Mouse (Mus musculus) limb, embryonic 13.5 days (tissue): ENCODE measurements around the gene Cd4. TPM values are rescaled to one million over a fixed set of nuclear protein-coding genes. Genes with fewer than 3 reads are reported as not detected.

Experiments
- ATAC-seq: fragments of 200-750 bp; cut with Nextera tagmentation; 2 replicates; pipeline ENCODE4 v1.8.0; 2017; ENCODE audit warnings: low read depth, moderate number of reproducible peaks, moderate TSS enrichment; ENCODE audit not compliant: low FRiP score
- H3K27ac ChIP-seq: fragments of 300-500 bp; sonication (generic); 2 replicates; pipeline ENCODE4 v1.5.1; 2015; ENCODE audit warnings: inconsistent platforms, mild to moderate bottlenecking, moderate library complexity
- H3K27me3 ChIP-seq: fragments of 300-500 bp; sonication (generic); 2 replicates; pipeline ENCODE4 v1.6.1; 2015; ENCODE audit warnings: mild to moderate bottlenecking, inconsistent platforms
- H3K36me3 ChIP-seq: fragments of 300-500 bp; sonication (generic); 2 replicates; pipeline ENCODE4 v1.6.1; 2015; ENCODE audit warnings: inconsistent platforms, mild to moderate bottlenecking, moderate library complexity
- H3K4me1 ChIP-seq: fragments of 300-500 bp; sonication (generic); 2 replicates; pipeline ENCODE4 v1.6.1; 2015; ENCODE audit warnings: inconsistent platforms
- H3K4me2 ChIP-seq: fragments of 300-500 bp; sonication (generic); replicated peaks from 2 replicates; pipeline ENCODE4 v1.6.1; 2015; ENCODE audit warnings: inconsistent platforms, mild to moderate bottlenecking, moderate library complexity
- H3K4me3 ChIP-seq: fragments of 300-500 bp; sonication (generic); 2 replicates; pipeline ENCODE4 v1.5.1; 2015; ENCODE audit warnings: moderate library complexity, mild to moderate bottlenecking, inconsistent platforms
- H3K9ac ChIP-seq: fragments of 300-500 bp; sonication (generic); 2 replicates; pipeline ENCODE4 v1.6.1; 2015; ENCODE audit warnings: mild to moderate bottlenecking, inconsistent platforms
- H3K9me3 ChIP-seq: fragments of 300-500 bp; sonication (generic); 2 replicates; pipeline ENCODE4 v1.6.1; 2016; ENCODE audit warnings: inconsistent platforms
- WGBS: fragments of 180-500 bp; shearing (Covaris S2); methylation state at CpG from one replicate; pipeline ENCODE4 v1.1.7; 2015; 5-methylcytosine and 5-hydroxymethylcytosine counted together
- polyA plus RNA-seq: library from polyadenylated mRNA; unstranded; fragments of >200 nt; fragmentation: Nextera tagmentation; extraction: Ambion mirVana; gene quantifications from 2 replicates; pipeline ENCODE4 v1.2.1, GENCODE M21; 2015

The Cd4 gene
- polyA plus RNA-seq, 1 experiment from 2014 or later = 0.04 TPM

GRCm38 (mm10) chr6:124865766-124866362 lies 22.2 kb downstream of the Cd4 start:
- peaks cover 43% of the 10 kb centered on the region for H3K4me1 ChIP-seq
- H3K9ac ChIP-seq = peak overlapping the region; percentile 51

GRCm38 (mm10) chr6:124863658-124864298 lies 24.2 kb downstream of the Cd4 start, which contains the start of gene Gpr162:
Gene Gpr162, minus strand, starts transcription at chr6:124863983.
- peak; percentile 73 for ATAC-seq
- Histone ChIP-seq H3K27me3 (peaks cover 15% of the 10 kb centered on the region), H3K27ac (peak within 1 kb of the TSS; percentile 15; the same call in 1 of the 2 replicates), H3K36me3 (no peaks in the 10 kb centered on the region), H3K4me2 (peak within 1 kb of the TSS; percentile 88), H3K4me1 (peaks cover 59% of the 10 kb centered on the region), H3K9ac (peak within 1 kb of the TSS; percentile 75), H3K9me3 (no peaks in the 10 kb centered on the region), H3K4me3 (peak within 1 kb of the TSS; percentile 59)
- WGBS = under 1% methylated on average over 41 of the region's 43 CpGs

More at GRCm38 (mm10) chr6:124865766-124866362, 22.2 kb downstream of the Cd4 start:
- no peak overlapping the region; the same call in 1 of the 2 replicates for H3K27ac ChIP-seq
- 30% methylated on average over 18 of the region's 18 CpGs for WGBS
- H3K36me3 ChIP-seq = no peaks in the 10 kb centered on the region
- H3K27me3 ChIP-seq = peaks cover 13% of the 10 kb centered on the region
- no peak for ATAC-seq
- no peaks in the 10 kb centered on the region for H3K9me3 ChIP-seq
- H3K4me2 ChIP-seq = no peak overlapping the region
- H3K4me3 ChIP-seq = no peak overlapping the region

DNA sequence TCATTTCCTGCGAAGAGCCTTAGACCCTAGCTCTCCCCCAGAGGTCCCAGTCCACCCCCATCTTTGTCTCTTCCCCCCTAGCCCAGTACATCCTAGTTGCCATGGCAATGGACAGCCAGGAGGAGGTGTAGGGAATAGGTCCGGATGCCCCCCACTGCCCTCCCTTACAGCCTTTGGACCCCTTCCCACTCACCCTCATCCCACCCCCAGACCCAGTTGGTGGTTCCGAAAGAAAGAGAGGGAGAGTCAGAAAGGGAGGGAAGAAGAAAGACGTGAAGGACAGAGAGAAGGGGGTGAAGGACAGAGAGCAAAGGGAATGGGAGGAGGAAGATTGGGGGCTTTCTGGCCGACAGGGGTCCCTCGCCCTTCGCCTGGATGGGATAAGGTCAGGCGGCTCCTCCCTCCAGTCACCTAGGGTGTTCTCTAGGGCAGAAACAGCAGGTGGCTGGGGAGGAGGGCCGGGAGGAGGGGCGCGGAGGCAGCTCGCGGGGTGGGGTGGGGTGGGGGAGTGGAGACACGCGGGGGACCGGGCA lies 24.8 kb downstream of the Cd4 start:
- 2% methylated on average over 11 of the region's 16 CpGs for WGBS
- Histone ChIP-seq H3K9ac (peak overlapping the region; percentile 75), H3K27ac (no peak overlapping the region; the same call in 1 of the 2 replicates), H3K9me3 (no peaks in the 10 kb centered on the region), H3K4me2 (peak overlapping the region; percentile 88), H3K36me3 (no peaks in the 10 kb centered on the region), H3K4me3 (peak overlapping the region; percentile 59), H3K4me1 (peaks cover 65% of the 10 kb centered on the region), H3K27me3 (peaks cover 17% of the 10 kb centered on the region)
- peak; percentile 1; the same call in 1 of the 2 replicates for ATAC-seq

GRCm38 (mm10) chr6:124862406-124863124 lies 25.5 kb downstream of the Cd4 start:
- peak overlapping the region; percentile 59 for H3K4me3 ChIP-seq
- WGBS = 15% methylated on average over 8 of the region's 8 CpGs
- H3K36me3 ChIP-seq = no peaks in the 10 kb centered on the region
- peak overlapping the region; percentile 75 for H3K9ac ChIP-seq
- peaks cover 13% of the 10 kb centered on the region for H3K27me3 ChIP-seq
- H3K4me2 ChIP-seq = peak overlapping the region; percentile 88
- no peak overlapping the region; the same call in 1 of the 2 replicates for H3K27ac ChIP-seq
- no peak for ATAC-seq
- peaks cover 70% of the 10 kb centered on the region for H3K4me1 ChIP-seq
- H3K9me3 ChIP-seq = no peaks in the 10 kb centered on the region

- Histone ChIP-seq H3K9me3 (no peaks in the 10 kb centered on the region), H3K9ac (no peak overlapping the region; the same call in 1 of the 2 replicates), H3K36me3 (no peaks in the 10 kb centered on the region), H3K27ac (no peak overlapping the region), H3K27me3 (peaks cover 13% of the 10 kb centered on the region), H3K4me2 (no peak overlapping the region), H3K4me3 (no peak overlapping the region), H3K4me1 (peaks cover 70% of the 10 kb centered on the region)
- no peak for ATAC-seq
- 32% methylated on average over 3 of the region's 3 CpGs for WGBS
Measured at GRCm38 (mm10) chr6:124861802-124862201, 26.2 kb downstream of the Cd4 start.

- H3K4me3 ChIP-seq = no peak overlapping the region
- no peak overlapping the region for H3K4me2 ChIP-seq
- no peak overlapping the region; the same call in 1 of the 2 replicates for H3K9ac ChIP-seq
- H3K27ac ChIP-seq = no peak overlapping the region
- 82% methylated on average over 19 of the region's 19 CpGs for WGBS
- H3K9me3 ChIP-seq = no peaks in the 10 kb centered on the region
- no peak for ATAC-seq
- H3K27me3 ChIP-seq = peaks cover 13% of the 10 kb centered on the region
- peaks cover 70% of the 10 kb centered on the region for H3K4me1 ChIP-seq
- H3K36me3 ChIP-seq = no peaks in the 10 kb centered on the region
Measured at GRCm38 (mm10) chr6:124861266-124861665, 26.8 kb downstream of the Cd4 start.

- WGBS = 87% methylated on average over 9 of the region's 9 CpGs
- Histone ChIP-seq H3K4me3 (no peak overlapping the region), H3K9ac (no peak overlapping the region), H3K4me1 (peaks cover 69% of the 10 kb centered on the region), H3K36me3 (peaks cover 3% of the 10 kb centered on the region), H3K4me2 (no peak overlapping the region), H3K27ac (no peak overlapping the region), H3K27me3 (peaks cover 13% of the 10 kb centered on the region), H3K9me3 (no peaks in the 10 kb centered on the region)
- ATAC-seq = no peak
Measured at GRCm38 (mm10) chr6:124860511-124860910, 27.5 kb downstream of the Cd4 start.

DNA sequence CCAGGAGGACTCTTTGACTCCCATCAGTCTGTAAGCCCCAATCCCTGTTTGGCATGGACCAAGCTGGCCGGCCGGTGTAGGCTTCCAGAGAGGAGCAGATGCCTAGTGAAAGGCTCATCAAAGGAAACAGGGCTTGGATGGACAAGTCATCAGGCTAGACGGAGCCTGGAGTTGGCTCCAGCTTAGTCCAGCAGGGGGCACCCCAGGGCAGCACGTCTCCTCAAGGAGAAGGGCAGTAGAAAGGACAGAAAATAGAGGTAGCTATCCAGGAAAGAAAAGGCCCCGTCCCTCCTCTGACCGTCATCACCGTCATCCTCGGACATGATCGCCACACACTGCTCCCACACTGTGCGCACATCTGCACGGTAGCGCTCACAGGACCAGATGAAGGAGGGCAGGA lies 28.3 kb downstream of the Cd4 start:
- Histone ChIP-seq H3K4me2 (peak overlapping the region; percentile 25), H3K4me3 (0 out of 2 replicates have a peak overlapping the region, but pooled peaks have one; percentile 7), H3K4me1 (peaks cover 68% of the 10 kb centered on the region), H3K27ac (0 out of 2 replicates have a peak overlapping the region, but pooled peaks have one; percentile 28), H3K27me3 (peaks cover 7% of the 10 kb centered on the region; the same call in 1 of the 2 replicates), H3K9me3 (no peaks in the 10 kb centered on the region), H3K36me3 (peaks cover 8% of the 10 kb centered on the region), H3K9ac (peak overlapping the region; percentile 53; the same call in 1 of the 2 replicates)
- WGBS = 10% methylated on average over 12 of the region's 12 CpGs
- no peak for ATAC-seq

DNA sequence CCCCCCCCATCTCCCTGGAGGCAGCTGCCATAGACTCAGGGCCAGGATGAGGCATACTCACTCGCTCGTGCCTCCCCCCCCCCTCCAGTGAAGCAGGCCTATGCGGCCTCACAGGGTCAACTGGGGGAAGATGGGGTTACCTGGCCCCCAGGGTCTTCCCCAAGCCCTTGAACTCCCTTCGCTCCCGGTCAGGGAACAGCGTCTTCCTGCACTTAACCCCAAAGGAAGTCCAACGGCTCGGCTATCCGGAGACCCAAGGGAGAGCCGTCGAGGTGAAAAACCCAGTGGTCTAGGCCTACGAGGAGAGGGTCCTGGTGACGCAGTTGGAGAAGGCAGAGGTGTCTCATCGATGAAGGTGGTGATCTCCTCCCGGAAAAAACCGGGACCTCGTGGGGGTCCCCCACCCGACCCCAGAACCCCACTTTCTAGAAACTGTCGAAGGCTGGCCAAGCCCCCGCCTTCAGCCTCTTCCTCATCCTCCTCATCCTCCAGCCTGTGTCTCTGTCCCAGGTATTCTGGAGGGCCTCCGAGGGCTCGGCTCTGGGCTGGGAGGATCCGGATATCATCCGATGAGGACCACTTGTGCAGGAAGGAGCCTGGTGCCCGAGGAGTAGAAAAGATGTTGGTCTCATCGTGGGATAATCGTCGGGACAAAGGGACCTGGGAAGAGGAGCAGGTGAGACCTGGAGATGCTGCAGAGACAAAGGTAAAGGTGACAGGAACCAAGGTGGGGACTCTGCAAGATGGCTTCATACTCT lies 29.3 kb downstream of the Cd4 start:
- whole genome bisulfite sequencing = 73% methylated on average over 27 of the region's 28 CpGs
- ATAC-seq = no peak
- Histone ChIP-seq H3K4me1 (peaks cover 60% of the 10 kb centered on the region), H3K36me3 (peaks cover 17% of the 10 kb centered on the region), H3K27ac (peak overlapping the region; percentile 100; the same call in 1 of the 2 replicates), H3K9ac (peak overlapping the region; percentile 99), H3K4me2 (peak overlapping the region; percentile 69), H3K9me3 (no peaks in the 10 kb centered on the region), H3K4me3 (peak overlapping the region; percentile 87), H3K27me3 (peaks cover 6% of the 10 kb centered on the region; the same call in 1 of the 2 replicates)

DNA sequence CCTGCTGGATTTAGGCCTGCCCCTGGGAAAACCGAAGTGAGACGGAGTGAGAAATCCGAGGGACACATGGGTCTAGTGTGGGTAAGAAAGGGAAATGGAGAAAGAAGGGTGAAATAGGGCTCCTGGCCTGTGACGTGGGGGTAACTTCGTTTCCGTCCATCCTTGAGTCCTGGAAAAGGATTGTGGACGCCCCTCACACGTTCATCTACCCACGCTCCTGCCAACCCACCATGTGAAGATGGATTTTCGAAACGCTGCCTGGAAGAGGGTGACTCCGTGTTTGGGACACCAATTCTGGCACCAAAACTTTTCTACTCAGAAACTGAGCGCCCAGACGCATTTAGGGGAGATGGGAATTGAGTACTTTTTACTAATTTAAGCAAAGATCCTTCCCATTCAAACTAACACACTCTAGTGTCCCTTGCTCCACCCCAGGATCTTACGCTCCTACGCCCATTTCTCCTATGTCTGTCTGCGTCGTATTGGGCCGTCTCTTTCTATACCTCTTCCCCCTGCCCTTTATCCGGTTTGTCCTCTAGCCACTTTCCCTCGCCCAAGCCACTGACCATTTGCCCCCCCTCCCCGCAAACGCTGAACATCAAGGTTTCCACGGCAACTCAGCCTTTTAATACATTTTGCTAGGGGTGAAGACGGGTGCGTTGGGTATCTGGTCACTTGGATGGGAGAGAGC lies 30.0 kb downstream of the Cd4 start:
- Histone ChIP-seq H3K36me3 (peaks cover 24% of the 10 kb centered on the region), H3K4me2 (peak overlapping the region; percentile 69), H3K4me1 (peaks cover 55% of the 10 kb centered on the region), H3K9me3 (no peaks in the 10 kb centered on the region), H3K9ac (peak overlapping the region; percentile 99), H3K27me3 (peaks cover 6% of the 10 kb centered on the region; the same call in 1 of the 2 replicates), H3K27ac (peak overlapping the region; percentile 100), H3K4me3 (peak overlapping the region; percentile 87)
- no peak for ATAC-seq
- 22% methylated on average over 26 of the region's 26 CpGs for WGBS
